Mouse (Mus musculus) adrenal gland, adult 8-10 months (tissue): ENCODE measurements around the gene Scn7a. TPM values are rescaled to one million over a fixed set of nuclear protein-coding genes. Genes with fewer than 3 reads are reported as not detected.

Source experiments
- total RNA-seq, 4 experiments: library from RNA; stranded (reverse); gene quantifications; 2 replicates each; pipeline ENCODE4 v1.2.4; 2022

The Scn7a gene
- total RNA-seq, 4 experiments from 2014 or later, result 5.0 to 12.8 (median 7.7) TPM

Other genes starting within 250 kb of the Scn7a start
- 1 to 10 TPM in 2 of 4 experiments, under 1 TPM in 2; 0.58 to 2.3 (median 1.2) TPM for gene Scn9a, start 150.0 kb downstream of the Scn7a start, total RNA-seq